Mouse (Mus musculus) lung, embryonic 14.5 days (tissue): ENCODE data around the gene Rpl31. TPM values are rescaled to one million over a fixed set of nuclear protein-coding genes. Genes with fewer than 3 reads are reported as not detected.

Source experiments
- ATAC-seq: fragments of 200-750 bp; cut with Nextera tagmentation; 2 replicates; pipeline ENCODE4 v1.8.0; 2017; ENCODE audit warnings: mild to moderate bottlenecking, moderate TSS enrichment, moderate library complexity; ENCODE audit not compliant: insufficient read depth
- DNase-seq: peaks from one replicate; pipeline ENCODE4 v3.0.0-alpha.2; 2015
- H3K27ac ChIP-seq: fragments of 300-500 bp; sonication (generic); 2 replicates; pipeline ENCODE4 v1.5.1; 2014; ENCODE audit warnings: low read depth, mild to moderate bottlenecking, moderate library complexity
- H3K27me3 ChIP-seq: fragments of 300-500 bp; sonication (generic); 2 replicates; pipeline ENCODE4 v1.6.1; 2014; ENCODE audit warnings: low read length, control low read depth; ENCODE audit not compliant: insufficient read depth
- H3K36me3 ChIP-seq: fragments of 300-500 bp; sonication (generic); 2 replicates; pipeline ENCODE4 v1.6.1; 2014; ENCODE audit warnings: control low read depth; ENCODE audit not compliant: insufficient read depth
- H3K4me1 ChIP-seq: fragments of 300-500 bp; sonication (generic); 2 replicates; pipeline ENCODE4 v1.6.1; 2014; ENCODE audit warnings: antibody characterized with exemption, control low read depth; ENCODE audit not compliant: insufficient read depth
- H3K4me2 ChIP-seq: fragments of 300-500 bp; sonication (generic); 2 replicates; pipeline ENCODE4 v1.6.1; 2014; ENCODE audit warnings: mild to moderate bottlenecking
- H3K4me3 ChIP-seq: fragments of 300-500 bp; sonication (generic); 2 replicates; pipeline ENCODE4 v1.5.1; 2014; ENCODE audit warnings: low read depth, low read length
- H3K9ac ChIP-seq: fragments of 300-500 bp; sonication (generic); 2 replicates; pipeline ENCODE4 v1.6.1; 2014
- H3K9me3 ChIP-seq: fragments of 300-500 bp; sonication (generic); 2 replicates; pipeline ENCODE4 v1.6.1; 2016; ENCODE audit warnings: low read depth, low read length, control low read depth
- CTCF ChIP-seq: IDR thresholded peaks from 2 replicates; pipeline ENCODE4 v1.5.1; 2016; ENCODE audit warnings: antibody characterized with exemption, low read depth
- WGBS: fragments of 180-500 bp; shearing (Covaris S2); extraction: QIAGEN DNeasy Blood & Tissue Kit; methylation state at CpG from one replicate; pipeline ENCODE4 v1.1.7; 2014; 5-methylcytosine and 5-hydroxymethylcytosine counted together
- polyA plus RNA-seq: library from polyadenylated mRNA; unstranded; fragments of >200 nt; fragmentation: Nextera tagmentation; extraction: Ambion mirVana; gene quantifications from 2 replicates; pipeline ENCODE4 v1.2.1, GENCODE M21; 2014

Rpl31 gene
- polyA plus RNA-seq, 1 experiment from 2014 or later = 719 TPM

- H3K4me1 ChIP-seq = peaks cover 6% of the 10 kb centered on the region; the same call in 1 of the 2 replicates
These were observed 28.7 kb downstream of the Rpl31 start for GRCm38 (mm10) chr1:39396347-39396746.

GRCm38 (mm10) chr1:39398284-39398683, 30.6 kb downstream of the Rpl31 start:
- no peak for TF ChIP-seq CTCF
- H3K27me3 ChIP-seq = no peaks in the 10 kb centered on the region
- peaks cover 4% of the 10 kb centered on the region; the same call in 1 of the 2 replicates for H3K9me3 ChIP-seq
- no peak for DNase-seq
- no peaks in the 10 kb centered on the region for H3K36me3 ChIP-seq
- no peak overlapping the region for H3K4me2 ChIP-seq
- 71% methylated on average over 6 of the region's 6 CpGs for WGBS
- H3K4me3 ChIP-seq = no peak overlapping the region
- H3K27ac ChIP-seq = no peak overlapping the region
- H3K4me1 ChIP-seq = peaks cover 6% of the 10 kb centered on the region; the same call in 1 of the 2 replicates
- no peak overlapping the region for H3K9ac ChIP-seq
- ATAC-seq = no peak

More at GRCm38 (mm10) chr1:39396347-39396746, 28.7 kb downstream of the Rpl31 start:
- TF ChIP-seq CTCF = no peak
- no peak overlapping the region for H3K4me2 ChIP-seq
- peak; percentile 52 for DNase-seq
- ATAC-seq = no peak
- H3K4me3 ChIP-seq = no peak overlapping the region
- H3K27me3 ChIP-seq = no peaks in the 10 kb centered on the region
- H3K36me3 ChIP-seq = no peaks in the 10 kb centered on the region
- H3K9me3 ChIP-seq = peaks cover 4% of the 10 kb centered on the region; the same call in 1 of the 2 replicates
- WGBS = 44% methylated on average over 4 of the region's 4 CpGs
- H3K27ac ChIP-seq = no peak overlapping the region
- no peak overlapping the region for H3K9ac ChIP-seq

GRCm38 (mm10) chr1:39399228-39399627, 31.6 kb downstream of the Rpl31 start:
- H3K9ac ChIP-seq = no peak overlapping the region
- no peak overlapping the region for H3K4me2 ChIP-seq
- H3K4me3 ChIP-seq = no peak overlapping the region
- WGBS = 49% methylated on average over 4 of the region's 4 CpGs
- no peaks in the 10 kb centered on the region for H3K27me3 ChIP-seq
- peaks cover 3% of the 10 kb centered on the region; the same call in 1 of the 2 replicates for H3K4me1 ChIP-seq
- DNase-seq (no peak), ATAC-seq (no peak)
- H3K27ac ChIP-seq = no peak overlapping the region
- no peaks in the 10 kb centered on the region for H3K36me3 ChIP-seq
- peaks cover 4% of the 10 kb centered on the region; the same call in 1 of the 2 replicates for H3K9me3 ChIP-seq
- no peak for TF ChIP-seq CTCF

DNA sequence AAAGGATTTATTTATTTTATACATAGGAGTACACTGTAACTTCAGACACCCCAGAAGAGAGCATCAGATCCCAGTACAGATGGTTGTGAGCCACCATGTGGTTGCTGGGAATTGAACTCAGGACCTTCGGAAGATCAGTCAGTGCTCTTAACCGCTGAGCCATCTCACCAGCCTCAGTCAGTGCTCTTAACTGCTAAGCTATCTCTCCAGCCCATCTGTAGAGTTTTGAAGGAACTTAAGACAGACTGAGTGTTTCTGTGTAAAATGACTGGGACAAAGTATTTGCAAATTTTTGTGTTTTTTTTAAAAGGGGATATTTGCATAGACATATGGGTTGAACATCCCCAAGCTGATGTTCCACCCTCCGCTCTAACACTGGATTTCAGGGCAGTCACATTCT, 32.5 kb downstream of the Rpl31 start:
- H3K4me3 ChIP-seq = no peak overlapping the region
- no peaks in the 10 kb centered on the region for H3K27me3 ChIP-seq

GRCm38 (mm10) chr1:39407108-39407507, 39.5 kb downstream of the Rpl31 start:
- H3K27me3 ChIP-seq = no peaks in the 10 kb centered on the region
- no peak overlapping the region for H3K27ac ChIP-seq
- no peak for DNase-seq
- 59% methylated on average over 4 of the region's 4 CpGs for WGBS
- H3K9ac ChIP-seq = no peak overlapping the region
- no peak for ATAC-seq
- H3K36me3 ChIP-seq = no peaks in the 10 kb centered on the region
- H3K4me3 ChIP-seq = no peak overlapping the region
- no peak overlapping the region for H3K4me2 ChIP-seq
- no peak for TF ChIP-seq CTCF
- H3K9me3 ChIP-seq = no peaks in the 10 kb centered on the region
- peaks cover 3% of the 10 kb centered on the region; the same call in 1 of the 2 replicates for H3K4me1 ChIP-seq

More for the DNA sequence above, 32.5 kb downstream of the Rpl31 start:
- Histone ChIP-seq H3K27ac (no peak overlapping the region), H3K36me3 (no peaks in the 10 kb centered on the region), H3K4me1 (no peaks in the 10 kb centered on the region), H3K9ac (no peak overlapping the region), H3K4me2 (no peak overlapping the region), H3K9me3 (peaks cover 4% of the 10 kb centered on the region; the same call in 1 of the 2 replicates)
- WGBS = 84% methylated on average over 3 of the region's 3 CpGs
- ATAC-seq (no peak), DNase-seq (no peak)
- no peak for TF ChIP-seq CTCF

- DNase-seq (no peak), ATAC-seq (no peak)
- no peak for TF ChIP-seq CTCF
- Histone ChIP-seq H3K9ac (no peak overlapping the region), H3K27ac (no peak overlapping the region; the same call in 1 of the 2 replicates), H3K9me3 (no peaks in the 10 kb centered on the region), H3K4me3 (no peak overlapping the region), H3K4me1 (peaks cover 3% of the 10 kb centered on the region; the same call in 1 of the 2 replicates), H3K36me3 (no peaks in the 10 kb centered on the region), H3K4me2 (no peak overlapping the region), H3K27me3 (no peaks in the 10 kb centered on the region)
- 74% methylated on average over 6 of the region's 6 CpGs for WGBS
These were observed 40.5 kb downstream of the Rpl31 start for GRCm38 (mm10) chr1:39408123-39408522.

DNA sequence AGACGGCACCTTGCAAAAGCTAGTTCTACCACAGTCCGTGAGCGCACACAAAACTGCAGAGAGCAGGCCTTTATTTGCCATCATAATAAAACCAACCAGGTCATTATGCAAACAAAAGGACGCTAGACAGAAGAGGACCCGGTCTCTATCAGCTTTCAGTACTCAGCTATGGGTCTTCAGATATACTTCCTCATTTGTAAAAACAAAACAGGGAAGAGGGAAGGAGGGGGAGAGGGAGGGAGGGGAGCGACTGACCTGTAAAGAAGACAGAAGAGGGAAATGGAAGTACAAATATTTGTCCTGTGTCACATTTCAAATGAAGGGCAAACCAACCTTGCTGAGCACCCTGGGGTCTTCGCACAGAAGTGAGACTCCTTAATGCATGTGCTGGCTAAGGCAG, 41.0 kb downstream of the Rpl31 start:
- no peak for ATAC-seq
- Histone ChIP-seq H3K4me2 (no peak overlapping the region), H3K27ac (peak overlapping the region; percentile 18; the same call in 1 of the 2 replicates), H3K4me3 (no peak overlapping the region), H3K27me3 (no peaks in the 10 kb centered on the region), H3K9me3 (no peaks in the 10 kb centered on the region), H3K4me1 (peaks cover 3% of the 10 kb centered on the region; the same call in 1 of the 2 replicates), H3K9ac (no peak overlapping the region), H3K36me3 (no peaks in the 10 kb centered on the region)
- no peak for DNase-seq
- no peak for TF ChIP-seq CTCF
- WGBS = 49% methylated on average over 7 of the region's 7 CpGs
